Mouse (Mus musculus) kidney, embryonic 14.5 days (tissue): ENCODE data around the gene Rpl28. TPM values are rescaled to one million over a fixed set of nuclear protein-coding genes. Genes with fewer than 3 reads are reported as not detected.

ENCODE experiments used
- ATAC-seq: fragments of 200-750 bp; cut with Nextera tagmentation; 2 replicates; pipeline ENCODE4 v1.8.0; 2017; ENCODE audit warnings: moderate number of reproducible peaks, mild to moderate bottlenecking, moderate TSS enrichment, moderate library complexity; ENCODE audit not compliant: low FRiP score, low TSS enrichment
- H3K27ac ChIP-seq: fragments of 300-500 bp; sonication (generic); 2 replicates; pipeline ENCODE4 v1.5.1; 2014; ENCODE audit warnings: low read depth, mild to moderate bottlenecking, low read length, moderate library complexity, mixed read lengths
- H3K27me3 ChIP-seq: fragments of 300-500 bp; sonication (generic); 2 replicates; pipeline ENCODE4 v1.6.1; 2014; ENCODE audit warnings: mild to moderate bottlenecking, low read length; ENCODE audit not compliant: control insufficient read depth, insufficient read depth
- H3K36me3 ChIP-seq: fragments of 300-500 bp; sonication (generic); 2 replicates; pipeline ENCODE4 v1.6.1; 2014; ENCODE audit warnings: low read length, mixed read lengths; ENCODE audit not compliant: control insufficient read depth, insufficient read depth
- H3K4me1 ChIP-seq: fragments of 300-500 bp; sonication (generic); 2 replicates; pipeline ENCODE4 v1.6.1; 2014; ENCODE audit warnings: low read length, mixed read lengths; ENCODE audit not compliant: control insufficient read depth, insufficient read depth
- H3K4me2 ChIP-seq: fragments of 300-500 bp; sonication (generic); replicated peaks from 2 replicates; pipeline ENCODE4 v1.6.1; 2014; ENCODE audit warnings: low read depth, mild to moderate bottlenecking, low read length
- H3K4me3 ChIP-seq: fragments of 300-500 bp; sonication (generic); 2 replicates; pipeline ENCODE4 v1.5.1; 2014; ENCODE audit warnings: mild to moderate bottlenecking, low read length
- H3K9ac ChIP-seq: fragments of 300-500 bp; sonication (generic); 2 replicates; pipeline ENCODE4 v1.6.1; 2014; ENCODE audit warnings: low read depth, mild to moderate bottlenecking, low read length, moderate library complexity
- H3K9me3 ChIP-seq: fragments of 300-500 bp; sonication (generic); 2 replicates; pipeline ENCODE4 v1.6.1; 2016; ENCODE audit warnings: low read length; ENCODE audit not compliant: control insufficient read depth
- WGBS: fragments of 180-500 bp; shearing (Covaris S2); extraction: QIAGEN DNeasy Blood & Tissue Kit; methylation state at CpG from one replicate; pipeline ENCODE4 v1.1.7; 2014; 5-methylcytosine and 5-hydroxymethylcytosine counted together
- polyA plus RNA-seq: library from polyadenylated mRNA; unstranded; fragments of >200 nt; fragmentation: Nextera tagmentation; extraction: Ambion mirVana; gene quantifications from 2 replicates; pipeline ENCODE4 v1.2.1, GENCODE M21; 2014

Gene Rpl28
- polyA plus RNA-seq = 251 and 292 TPM in 2 replicates

DNA sequence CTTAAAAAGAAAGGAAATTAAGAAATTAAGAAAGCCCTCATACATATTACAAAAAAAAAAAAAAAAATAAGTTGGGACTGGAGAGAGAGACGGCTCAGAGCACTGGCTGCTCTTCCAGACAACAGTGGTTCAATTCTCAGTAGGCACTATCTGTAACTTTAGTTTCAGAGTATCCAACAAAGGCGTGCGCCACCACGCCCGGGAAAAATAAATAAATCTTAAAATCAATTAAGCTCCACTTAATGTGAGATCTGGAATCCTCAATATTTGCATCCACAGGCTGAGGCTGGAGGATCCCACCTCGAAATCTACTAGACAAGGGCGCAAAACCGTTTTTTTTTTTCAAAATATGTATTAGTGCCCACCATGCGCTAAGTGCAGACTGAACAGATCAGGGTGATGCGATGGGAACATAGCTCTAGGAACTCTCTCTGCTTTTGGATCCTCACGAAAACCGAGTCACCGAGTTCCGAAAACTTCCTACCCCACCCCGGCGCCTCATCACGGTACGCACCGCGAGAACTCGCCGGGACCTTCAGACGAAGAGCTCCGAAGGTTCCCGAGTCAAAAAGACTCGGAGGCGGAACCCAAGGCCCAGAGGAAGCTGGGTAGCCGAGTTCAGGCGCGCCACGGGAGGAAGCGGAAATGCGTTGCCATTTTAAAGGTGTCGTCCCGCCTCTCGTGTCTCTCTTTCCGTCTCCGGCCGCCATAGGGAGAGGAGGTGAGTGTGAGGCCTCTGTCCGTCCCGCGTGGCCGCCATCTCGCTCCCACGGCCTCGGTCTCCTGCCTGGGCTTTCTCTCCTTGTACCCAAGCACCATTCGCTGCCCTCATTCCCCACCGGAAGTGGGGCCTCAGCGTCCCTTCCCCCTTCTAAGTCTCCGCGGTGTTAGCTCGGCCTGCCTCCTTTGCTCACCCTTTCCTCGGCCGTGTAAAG, at the start of gene Rpl28:
Gene Rpl28, plus strand, starts transcription at position 597 of the 935 bp plus-strand sequence.
- H3K9me3 ChIP-seq = no peaks in the 10 kb centered on the region
- H3K9ac ChIP-seq = peak within 1 kb of the TSS; percentile 97
- peak within 1 kb of the TSS; percentile 93 for H3K4me3 ChIP-seq
- ATAC-seq = peak; percentile 91
- peaks cover 13% of the 10 kb centered on the region; the same call in 1 of the 2 replicates for H3K4me1 ChIP-seq
- peaks cover 37% of the 10 kb centered on the region for H3K36me3 ChIP-seq
- peak within 1 kb of the TSS; percentile 94 for H3K27ac ChIP-seq
- WGBS = 2% methylated on average over 54 of the region's 54 CpGs
- no peaks in the 10 kb centered on the region for H3K27me3 ChIP-seq
- peak within 1 kb of the TSS; percentile 90 for H3K4me2 ChIP-seq

DNA sequence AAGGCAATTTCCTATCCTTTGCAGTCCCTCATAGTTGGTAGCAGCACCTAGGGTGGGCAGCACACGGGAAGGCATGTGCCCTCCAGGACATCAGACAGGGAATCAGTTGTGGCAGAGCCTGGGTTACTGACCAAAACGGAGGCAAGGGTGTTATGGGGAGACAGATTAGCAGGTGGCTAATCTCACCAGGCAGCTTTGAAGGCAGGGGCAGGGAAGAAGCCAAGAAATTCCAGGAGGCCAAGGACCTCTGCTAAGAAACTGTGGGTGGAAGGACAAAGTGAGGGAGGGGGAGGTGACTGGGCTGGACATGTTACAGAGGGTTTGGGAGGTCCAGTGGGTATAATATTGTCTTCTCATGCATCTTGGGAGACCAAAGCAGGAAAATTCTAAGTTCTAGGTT, 49.3 kb upstream of the Rpl28 start:
- Histone ChIP-seq H3K9ac (no peak overlapping the region), H3K27ac (no peak overlapping the region), H3K36me3 (peaks cover 29% of the 10 kb centered on the region), H3K27me3 (no peaks in the 10 kb centered on the region), H3K4me3 (no peak overlapping the region), H3K9me3 (no peaks in the 10 kb centered on the region), H3K4me1 (peaks cover 26% of the 10 kb centered on the region), H3K4me2 (no peak overlapping the region)
- 55% methylated on average over 2 of the region's 2 CpGs for WGBS
- ATAC-seq = no peak

DNA sequence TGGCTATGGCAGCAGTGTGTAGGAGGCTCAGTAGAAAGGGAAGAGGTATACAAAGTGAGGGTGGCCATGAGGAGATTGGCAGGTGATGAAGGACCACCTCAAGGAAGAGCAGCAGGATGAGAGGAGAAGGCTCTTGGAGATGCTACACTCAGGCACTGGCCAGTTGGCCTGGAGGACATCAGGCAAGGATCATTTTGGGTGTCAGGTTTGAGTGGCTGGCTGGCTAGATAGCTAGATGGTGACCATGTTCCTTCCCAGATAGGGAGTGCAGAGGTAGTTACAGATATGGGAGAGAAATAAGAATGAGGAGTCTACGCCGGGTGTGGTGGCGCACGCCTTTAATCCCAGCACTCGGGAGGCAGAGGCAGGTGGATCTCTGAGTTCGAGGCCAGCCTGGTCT, 47.8 kb upstream of the Rpl28 start:
- peaks cover 21% of the 10 kb centered on the region for H3K4me1 ChIP-seq
- H3K4me3 ChIP-seq = no peak overlapping the region
- no peaks in the 10 kb centered on the region for H3K27me3 ChIP-seq
- WGBS = 97% methylated on average over 6 of the region's 6 CpGs
- H3K9me3 ChIP-seq = no peaks in the 10 kb centered on the region
- peaks cover 29% of the 10 kb centered on the region for H3K36me3 ChIP-seq
- no peak for ATAC-seq
- H3K4me2 ChIP-seq = no peak overlapping the region
- H3K27ac ChIP-seq = no peak overlapping the region
- no peak overlapping the region for H3K9ac ChIP-seq

DNA sequence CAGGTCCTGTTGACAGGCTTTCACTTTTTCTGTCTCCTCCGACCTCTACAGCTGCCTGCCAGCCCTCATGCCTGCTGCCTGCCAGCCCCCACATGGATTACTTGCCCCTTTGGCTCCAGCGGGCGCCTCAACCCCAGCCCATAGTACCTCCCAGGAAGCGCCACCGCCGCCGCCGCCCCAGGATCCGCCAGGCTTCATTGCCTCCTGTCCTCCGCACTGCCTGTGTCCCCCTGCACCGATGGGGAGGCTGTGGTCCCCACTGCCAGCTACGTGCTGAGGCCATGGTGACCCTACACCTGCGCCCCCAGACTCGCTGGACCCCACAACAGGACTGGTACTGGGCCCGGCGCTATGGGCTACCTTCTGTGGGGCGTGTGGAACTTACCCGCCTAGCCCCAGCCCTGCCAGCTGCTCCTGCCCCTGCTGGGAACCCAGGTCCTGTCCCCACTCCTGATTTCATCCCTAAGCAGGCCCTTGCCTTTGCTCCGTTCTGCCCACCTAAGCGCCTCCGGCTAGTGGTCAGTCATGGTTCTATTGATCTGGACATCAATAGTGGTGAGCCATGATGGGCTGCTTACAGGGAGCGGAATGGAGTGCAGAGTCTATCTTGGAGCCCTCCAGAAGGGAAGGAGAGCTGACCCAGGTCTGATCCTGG, 46.2 kb upstream of the Rpl28 start:
- no peaks in the 10 kb centered on the region for H3K9me3 ChIP-seq
- H3K9ac ChIP-seq = no peak overlapping the region
- H3K4me2 ChIP-seq = no peak overlapping the region
- 91% methylated on average over 22 of the region's 22 CpGs for WGBS
- ATAC-seq = no peak
- H3K4me3 ChIP-seq = no peak overlapping the region
- peaks cover 29% of the 10 kb centered on the region for H3K36me3 ChIP-seq
- H3K27ac ChIP-seq = no peak overlapping the region
- no peaks in the 10 kb centered on the region for H3K27me3 ChIP-seq
- H3K4me1 ChIP-seq = peaks cover 16% of the 10 kb centered on the region

DNA sequence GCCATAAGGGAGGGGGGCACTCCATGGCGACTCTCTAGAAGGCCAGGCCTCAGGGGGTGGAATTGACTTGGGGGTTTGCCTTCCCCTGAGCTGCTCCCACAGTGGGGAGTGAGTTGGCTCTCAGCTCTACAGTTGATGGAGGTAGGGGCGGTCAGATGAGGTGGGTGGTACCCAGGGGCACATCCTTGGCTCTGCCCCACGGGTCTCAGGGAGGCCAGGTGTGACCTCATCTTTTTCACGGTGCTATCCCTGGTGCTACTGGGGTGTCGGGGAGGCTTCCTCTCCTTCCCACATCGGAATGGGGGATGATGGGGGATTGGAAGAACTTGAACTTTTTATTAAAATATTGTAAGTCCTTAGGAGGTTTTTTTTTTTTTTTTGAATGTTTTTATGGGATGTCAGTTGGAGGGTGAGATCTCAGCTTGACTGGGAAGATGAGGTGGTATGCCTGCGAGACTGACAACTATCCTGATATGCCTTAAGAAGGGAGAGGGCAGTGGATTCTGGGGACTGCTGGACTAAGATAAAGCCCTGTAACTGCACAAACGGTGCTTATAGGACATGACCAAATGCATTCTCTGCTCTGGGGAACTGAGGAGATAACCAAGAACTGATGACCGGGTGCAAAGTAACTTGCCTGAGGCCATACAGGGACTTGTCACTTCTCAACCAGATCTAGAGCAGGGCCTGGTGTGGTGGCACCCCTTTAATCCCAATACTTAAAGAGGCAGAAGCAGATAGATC, 45.3 kb upstream of the Rpl28 start:
- Histone ChIP-seq H3K36me3 (peaks cover 25% of the 10 kb centered on the region), H3K4me1 (peaks cover 13% of the 10 kb centered on the region; the same call in 1 of the 2 replicates), H3K9ac (no peak overlapping the region), H3K27me3 (no peaks in the 10 kb centered on the region), H3K9me3 (no peaks in the 10 kb centered on the region), H3K4me3 (no peak overlapping the region), H3K4me2 (no peak overlapping the region), H3K27ac (no peak overlapping the region)
- WGBS = 77% methylated on average over 9 of the region's 9 CpGs
- no peak for ATAC-seq

DNA sequence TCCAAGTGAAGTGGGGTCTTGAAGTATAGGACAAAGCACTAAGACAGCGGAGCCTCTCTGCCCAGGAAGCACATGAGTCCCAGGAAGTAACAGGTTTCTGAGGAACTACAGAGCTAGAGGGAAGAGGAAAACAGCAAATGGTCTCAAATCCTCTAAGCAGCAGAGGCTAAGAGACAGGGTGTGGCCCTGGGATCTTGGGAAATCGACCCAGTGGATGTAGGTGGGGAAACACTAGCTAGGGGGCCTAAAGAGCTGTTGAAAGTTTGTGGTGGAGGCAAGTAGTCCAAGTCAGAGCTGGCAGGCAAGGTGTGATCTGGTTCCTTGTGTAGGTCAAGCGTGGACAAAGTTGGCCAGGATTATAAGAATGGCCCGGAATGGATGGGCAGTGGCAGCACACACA, 44.4 kb upstream of the Rpl28 start:
- peaks cover 9% of the 10 kb centered on the region; the same call in 1 of the 2 replicates for H3K4me1 ChIP-seq
- H3K36me3 ChIP-seq = peaks cover 20% of the 10 kb centered on the region
- no peak overlapping the region for H3K27ac ChIP-seq
- no peak overlapping the region for H3K4me2 ChIP-seq
- no peak for ATAC-seq
- WGBS = 75% methylated on average over 4 of the region's 4 CpGs
- H3K4me3 ChIP-seq = no peak overlapping the region
- no peaks in the 10 kb centered on the region for H3K27me3 ChIP-seq
- no peak overlapping the region for H3K9ac ChIP-seq
- no peaks in the 10 kb centered on the region for H3K9me3 ChIP-seq

DNA sequence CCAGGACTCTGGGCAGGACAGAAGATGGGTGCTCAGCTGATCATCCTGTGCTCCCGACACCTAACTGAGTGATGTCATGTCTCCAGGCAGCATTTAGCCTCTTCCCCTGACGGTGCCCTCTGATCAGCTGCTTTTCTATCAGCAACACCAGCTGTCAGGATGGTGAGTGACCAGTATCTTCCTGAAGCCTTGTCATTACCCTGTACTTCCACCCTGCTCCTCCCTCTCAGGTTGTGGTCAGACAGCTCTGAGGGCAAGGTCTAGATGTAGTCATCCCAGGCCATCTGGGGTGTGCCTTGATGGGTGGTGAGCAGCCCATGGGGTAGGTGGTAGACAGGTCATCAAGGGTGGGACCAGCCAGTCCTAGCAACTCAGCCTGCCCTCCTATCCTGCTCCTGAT, 43.5 kb upstream of the Rpl28 start:
- Histone ChIP-seq H3K9me3 (no peaks in the 10 kb centered on the region), H3K4me2 (no peak overlapping the region), H3K4me3 (no peak overlapping the region), H3K27me3 (no peaks in the 10 kb centered on the region), H3K27ac (no peak overlapping the region), H3K36me3 (peaks cover 18% of the 10 kb centered on the region), H3K4me1 (peaks cover 9% of the 10 kb centered on the region; the same call in 1 of the 2 replicates), H3K9ac (no peak overlapping the region)
- 89% methylated on average over 2 of the region's 2 CpGs for WGBS
- no peak for ATAC-seq

DNA sequence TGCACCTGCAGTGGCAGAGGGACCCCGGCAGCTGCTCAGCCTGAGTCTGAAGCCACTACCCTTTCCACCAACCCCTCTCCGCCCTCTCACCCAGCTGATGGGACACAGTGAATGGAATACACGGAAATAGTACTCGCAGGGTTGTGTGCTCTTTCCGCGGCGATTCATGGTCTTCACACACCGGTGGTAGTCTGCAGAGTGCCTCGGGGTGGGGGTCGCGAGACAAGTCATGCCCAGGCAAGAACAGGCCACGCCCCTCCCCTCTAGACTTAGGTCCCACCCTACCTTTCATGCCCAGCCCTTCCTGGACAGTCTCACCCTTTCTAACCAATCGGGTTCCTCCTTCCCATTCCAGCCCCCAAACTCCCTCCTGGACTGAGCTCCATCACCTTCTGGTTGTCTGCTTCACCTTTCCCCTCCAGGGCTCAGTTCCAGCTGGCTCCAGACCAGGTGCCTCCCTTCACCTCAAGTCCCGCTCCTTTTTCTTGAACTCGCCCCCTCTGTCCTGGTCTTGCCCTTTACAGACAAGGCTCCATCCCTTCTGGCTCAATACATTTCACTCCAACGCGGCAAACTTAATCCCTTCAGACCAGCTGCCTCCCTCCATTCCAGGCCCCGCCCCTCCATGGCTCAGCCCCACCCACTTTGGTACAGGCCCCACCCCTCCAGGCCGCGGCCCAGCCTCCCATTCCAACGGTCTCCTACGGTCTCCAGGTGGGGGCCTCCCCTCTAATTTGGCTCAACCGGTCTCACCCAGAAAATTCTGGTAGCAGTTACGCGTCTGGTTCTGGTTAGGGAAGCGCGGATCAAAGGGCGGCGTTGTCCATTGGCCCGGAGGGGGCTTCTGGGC, 40.5 kb upstream of the Rpl28 start:
- Histone ChIP-seq H3K4me2 (peak overlapping the region; percentile 61), H3K27ac (no peak overlapping the region; the same call in 1 of the 2 replicates), H3K36me3 (no peaks in the 10 kb centered on the region; the same call in 1 of the 2 replicates), H3K27me3 (no peaks in the 10 kb centered on the region), H3K4me3 (peak overlapping the region; percentile 44), H3K4me1 (peaks cover 9% of the 10 kb centered on the region; the same call in 1 of the 2 replicates), H3K9me3 (no peaks in the 10 kb centered on the region), H3K9ac (peak overlapping the region; percentile 46)
- peak; percentile 83 for ATAC-seq
- 2% methylated on average over 30 of the region's 30 CpGs for WGBS
